Mouse (Mus musculus) bone marrow, adult 2 months (tissue): ENCODE measurements around the gene Atg10.

Experiments
- CTCF ChIP-seq: fragments of 200-500 bp; IDR thresholded peaks from 2 replicates; pipeline ENCODE4 v1.5.1; 2011; ENCODE audit warnings: low read length, control low read depth; ENCODE audit not compliant: control insufficient read depth, insufficient read depth
- POLR2A ChIP-seq: fragments of 200-500 bp; IDR thresholded peaks from 2 replicates; pipeline ENCODE4 v1.6.1; 2011; ENCODE audit warnings: low read depth, mild to moderate bottlenecking, control low read depth, low read length, borderline replicate concordance; ENCODE audit not compliant: control insufficient read depth

GRCm38 (mm10) chr13:90964511-90964910 lies 259.3 kb downstream of the Atg10 start:
- TF ChIP-seq POLR2A (no peak), CTCF (no peak)
